In the genomic region with DNA sequence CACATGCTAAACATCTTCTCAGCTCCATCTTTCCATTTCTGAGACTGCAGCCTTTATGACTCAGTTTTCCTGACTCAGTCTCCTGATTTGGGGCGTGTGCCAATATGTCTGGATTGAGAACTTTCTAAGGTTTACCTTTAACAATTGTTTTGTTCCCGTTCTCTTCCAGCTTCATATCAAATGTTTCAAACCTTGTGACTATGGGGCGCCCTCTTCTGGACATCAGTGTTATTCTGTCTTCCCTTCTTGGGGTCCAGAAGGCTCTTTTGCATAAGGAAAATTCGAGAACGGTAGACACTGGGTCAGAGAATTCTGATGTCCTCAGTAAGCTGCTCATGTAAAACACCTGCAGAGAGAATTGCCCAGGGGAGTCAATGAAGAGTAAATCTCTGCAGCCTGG, we compare ENCODE assay signal across 13 mouse cellular contexts. TPM values are rescaled to one million over a fixed set of nuclear protein-coding genes. Genes with fewer than 3 reads are reported as not detected.
DNase-seq lines count a peak whose midpoint lies in the region; ATAC-seq and TF ChIP-seq lines count a peak whose summit lies in the region.
"Not testable (repeated sequence)": the region's sequence is repeated elsewhere in the genome, so short reads cannot be mapped to it uniquely, and the experiment has no call there.
"Had no signal": no experiment of that assay in that cellular context is flagged by ENCODE, and none has a peak within 500 bp of the region (broad histone marks: within the 10 kb centered on the region; RNA-seq: fewer than 3 reads in every experiment).

No protein-coding gene starts in this region.

- not testable (repeated sequence) for DNase-seq in Patski (ENCODE audit: low read depth, low spot score)
- peak; percentile 3 for DNase-seq in c-Kit-positive CD71-negative TER-119-negative erythroid progenitor cells, embryonic 14.5 days (ENCODE audit: low read depth)
- DNase-seq in forebrain, postnatal 0 days = peak; percentile 21
- DNase-seq in kidney, adult 11 months = peak; percentile 8
- DNase-seq in layer of hippocampus, adult 9-10 months (ENCODE audit: low spot score) = peak; percentile 30
- DNase-seq in limb, embryonic 11.5 days (ENCODE audit: low spot score) = peak; percentile 29
- peak; percentile 66 for DNase-seq in retina, embryonic 14.5 days (ENCODE audit: low spot score)
- peak; percentile 31 for DNase-seq in urinary bladder, postnatal 14 days (ENCODE audit: low spot score)

- not testable (repeated sequence) for H3K4me3 ChIP-seq in forebrain, postnatal 0 days (ENCODE audit: low read depth, low read length); limb, embryonic 11.5 days (ENCODE audit: low read depth, low read length)

- CTCF ChIA-PET in Patski (lab: Charles Lee) = not testable (repeated sequence)

- not testable (repeated sequence) for H3K36me3 ChIP-seq in forebrain, postnatal 0 days (ENCODE audit: insufficient read depth); limb, embryonic 11.5 days (ENCODE audit: control insufficient read depth, insufficient read depth, low read length)

- not testable (repeated sequence) for H3K9ac ChIP-seq in forebrain, postnatal 0 days; limb, embryonic 11.5 days (ENCODE audit: low read length)

- not testable (repeated sequence) for H3K4me2 ChIP-seq in forebrain, postnatal 0 days (ENCODE audit: low read depth); limb, embryonic 11.5 days (ENCODE audit: low read depth, severe bottlenecking)

- H3K4me1 ChIP-seq in forebrain, postnatal 0 days (ENCODE audit: insufficient read depth); limb, embryonic 11.5 days (ENCODE audit: control insufficient read depth, insufficient read depth, low read length): not testable (repeated sequence)

- POLR2A ChIA-PET in Patski (lab: Charles Lee) = not testable (repeated sequence)

- not testable (repeated sequence) for ATAC-seq in Patski; forebrain, postnatal 0 days; limb, embryonic 11.5 days (ENCODE audit: insufficient number of reproducible peaks, low FRiP score, low TSS enrichment, low read depth)

- H3K9me3 ChIP-seq in forebrain, postnatal 0 days (ENCODE audit: low read length); limb, embryonic 11.5 days (ENCODE audit: control insufficient read depth, low read length): not testable (repeated sequence)

- TF ChIP-seq CTCF in Patski (IDR thresholded peaks at IDR 0.05) = peak; percentile 46
- peak; percentile 46 for TF ChIP-seq CTCF in forebrain, postnatal 0 days (IDR thresholded peaks at IDR 0.05; ENCODE audit: low read depth)

- WGBS in forebrain, postnatal 0 days = 35% methylated on average over 5 of the region's 5 CpGs
- 49% methylated on average over 5 of the region's 5 CpGs for WGBS in limb, embryonic 11.5 days

- not testable (repeated sequence) for H3K27me3 ChIP-seq in Patski; forebrain, postnatal 0 days (ENCODE audit: insufficient read depth, low read length); limb, embryonic 11.5 days (ENCODE audit: control insufficient read depth, insufficient read depth, low read length)

- in situ Hi-C loops in Patski (cut with MboI; ENCODE audit: low pct_unique_long_range_greater_than_20kb) = loop anchor here (10.0 kb wide), 1 partner anchor 602 kb away; no protein-coding TSS in a partner anchor

- not testable (repeated sequence) for H3K27ac ChIP-seq in forebrain, postnatal 0 days (ENCODE audit: low read depth, low read length); limb, embryonic 11.5 days (replicated peaks; ENCODE audit: low read depth, low read length)

RNA-seq across cellular contexts. Expression of gene Fbxw24, which starts 19.0 kb away (rescaled TPM):
- not detected for polyA plus RNA-seq in Patski (2021)
- 0.19 TPM in 1 of 2 replicates, not detected in the other for total RNA-seq in forebrain, postnatal 0 days (2014; rRNA removed)
- not detected in 2 replicates for polyA plus RNA-seq in forebrain, postnatal 0 days (2015; fragmentation: Nextera tagmentation; extraction: Ambion mirVana)
- polyA plus RNA-seq in limb, embryonic 11.5 days (2014; fragmentation: Nextera tagmentation; extraction: Ambion mirVana) = not detected in 2 replicates
- total RNA-seq: gastrocnemius, postnatal 10 days had no signal
- polyA plus RNA-seq: heart, embryonic 15.5 days; liver, embryonic 16.5 days; midbrain, embryonic 11.5 days; neural tube, embryonic 14.5 days had no signal

RNA-seq across cellular contexts. Expression of gene Fbxw15, which starts 38.8 kb away (rescaled TPM):
- not detected for polyA plus RNA-seq in Patski (2021)
- total RNA-seq in forebrain, postnatal 0 days (2014; rRNA removed) = 0.71 TPM in 1 of 2 replicates, not detected in the other
- not detected in 2 replicates for polyA plus RNA-seq in forebrain, postnatal 0 days (2015; fragmentation: Nextera tagmentation; extraction: Ambion mirVana)
- polyA plus RNA-seq in limb, embryonic 11.5 days (2014; fragmentation: Nextera tagmentation; extraction: Ambion mirVana) = not detected in 2 replicates
- total RNA-seq: gastrocnemius, postnatal 10 days had no signal
- polyA plus RNA-seq: heart, embryonic 15.5 days; midbrain, embryonic 11.5 days; neural tube, embryonic 14.5 days had no signal

RNA-seq across cellular contexts. Expression of gene Fbxw25, which starts 57.6 kb away (rescaled TPM):
- polyA plus RNA-seq in Patski (2021) = not detected
- total RNA-seq in forebrain, postnatal 0 days (2014; rRNA removed) = not detected in 2 replicates
- polyA plus RNA-seq in forebrain, postnatal 0 days (2015; fragmentation: Nextera tagmentation; extraction: Ambion mirVana) = not detected in 2 replicates
- not detected in 2 replicates for polyA plus RNA-seq in limb, embryonic 11.5 days (2014; fragmentation: Nextera tagmentation; extraction: Ambion mirVana)
- total RNA-seq: gastrocnemius, postnatal 10 days had no signal
- polyA plus RNA-seq: heart, embryonic 15.5 days; liver, embryonic 16.5 days; midbrain, embryonic 11.5 days; neural tube, embryonic 14.5 days had no signal
